In the genomic region with DNA sequence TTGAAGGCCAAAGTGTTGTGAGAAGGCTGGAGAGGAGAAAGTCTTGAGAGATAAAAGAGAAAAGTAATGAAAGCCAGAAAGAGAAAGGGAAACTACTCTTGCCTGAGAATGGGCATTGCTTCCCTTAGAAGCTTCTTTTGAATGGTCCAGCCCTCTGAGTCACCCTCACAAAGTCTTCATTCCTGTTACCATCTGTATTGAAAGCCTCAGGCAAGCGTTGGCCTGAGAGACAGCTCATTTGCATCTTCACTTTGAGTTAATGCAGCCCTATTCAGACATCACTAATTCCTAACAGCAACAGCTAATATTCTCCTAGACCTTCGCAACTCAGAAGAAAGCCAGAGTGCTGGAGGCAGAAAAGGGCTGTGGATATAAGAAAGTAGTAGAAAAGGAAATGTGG, we compare ENCODE assay signal across 35 mouse cellular contexts.
DNase-seq lines count a peak whose midpoint lies in the region; ATAC-seq and TF ChIP-seq lines count a peak whose summit lies in the region.
"Had no signal": no experiment of that assay in that cellular context is flagged by ENCODE, and none has a peak within 500 bp of the region (broad histone marks: within the 10 kb centered on the region; RNA-seq: fewer than 3 reads in every experiment).

No protein-coding gene starts in this region.

- no peaks in the 10 kb centered on the region for H3K4me1 ChIP-seq in hindbrain, embryonic 11.5 days (replicated peaks; ENCODE audit: control insufficient read depth, insufficient read depth, low read length)
- H3K4me1 ChIP-seq in hindbrain, embryonic 12.5 days, result no peaks in the 10 kb centered on the region; the same call in 1 of the 2 replicates
- H3K4me1 ChIP-seq in forebrain, embryonic 14.5 days (ENCODE audit: control insufficient read depth, insufficient read depth, low read length), result no peaks in the 10 kb centered on the region
- no peaks in the 10 kb centered on the region for H3K4me1 ChIP-seq in kidney, embryonic 16.5 days (ENCODE audit: insufficient read depth, low read length)
- H3K4me1 ChIP-seq: embryonic facial prominence, embryonic 15.5 days; heart, embryonic 12.5 days; hindbrain, embryonic 15.5 days; limb, embryonic 13.5 days; megakaryocyte, embryonic 14.5 days; neural tube, embryonic 15.5 days had no signal

- WGBS in hindbrain, embryonic 11.5 days, result 31% methylated on average over 2 of the region's 2 CpGs
- WGBS in hindbrain, embryonic 12.5 days, result 33% methylated on average over 2 of the region's 2 CpGs
- WGBS in forebrain, embryonic 14.5 days, result 29% methylated on average over 2 of the region's 2 CpGs
- 67% methylated on average over 2 of the region's 2 CpGs for WGBS in kidney, embryonic 16.5 days

- no peak overlapping the region for H3K4me3 ChIP-seq in hindbrain, embryonic 11.5 days (ENCODE audit: low read depth, low read length)
- no peak overlapping the region for H3K4me3 ChIP-seq in hindbrain, embryonic 12.5 days
- no peak overlapping the region for H3K4me3 ChIP-seq in forebrain, embryonic 14.5 days (ENCODE audit: low read depth, low read length)
- H3K4me3 ChIP-seq in kidney, embryonic 16.5 days (ENCODE audit: low read length), result no peak overlapping the region
- H3K4me3 ChIP-seq: embryonic facial prominence, embryonic 10.5 days; embryonic facial prominence, embryonic 15.5 days; gastrocnemius, adult 2 months; heart, adult 2 months; heart, embryonic 12.5 days; hindbrain, embryonic 15.5 days; layer of hippocampus, adult 2 months; left cerebral cortex, adult 2 months; limb, embryonic 13.5 days; megakaryocyte, embryonic 14.5 days; neural tube, embryonic 15.5 days had no signal

- H3K9me3 ChIP-seq in hindbrain, embryonic 11.5 days (ENCODE audit: control insufficient read depth, low read length), result no peaks in the 10 kb centered on the region
- no peaks in the 10 kb centered on the region for H3K9me3 ChIP-seq in hindbrain, embryonic 12.5 days (replicated peaks)
- no peaks in the 10 kb centered on the region for H3K9me3 ChIP-seq in forebrain, embryonic 14.5 days (replicated peaks; ENCODE audit: control insufficient read depth, low read length)
- H3K9me3 ChIP-seq in kidney, embryonic 16.5 days (ENCODE audit: low read length), result no peaks in the 10 kb centered on the region
- H3K9me3 ChIP-seq: embryonic facial prominence, embryonic 10.5 days; embryonic facial prominence, embryonic 15.5 days; heart, embryonic 12.5 days; hindbrain, embryonic 15.5 days; limb, embryonic 13.5 days; megakaryocyte, embryonic 14.5 days; neural tube, embryonic 15.5 days had no signal

- H3K4me2 ChIP-seq in hindbrain, embryonic 11.5 days (replicated peaks; ENCODE audit: low read depth, low read length), result no peak overlapping the region
- H3K4me2 ChIP-seq in hindbrain, embryonic 12.5 days (replicated peaks), result no peak overlapping the region
- no peak overlapping the region for H3K4me2 ChIP-seq in forebrain, embryonic 14.5 days (ENCODE audit: low read length)
- no peak overlapping the region for H3K4me2 ChIP-seq in kidney, embryonic 16.5 days (replicated peaks; ENCODE audit: low read depth, low read length)
- H3K4me2 ChIP-seq: embryonic facial prominence, embryonic 15.5 days; heart, embryonic 12.5 days; hindbrain, embryonic 15.5 days; limb, embryonic 13.5 days; liver, embryonic 11.5 days; neural tube, embryonic 15.5 days had no signal

- TF ChIP-seq CTCF in brain, embryonic 14.5 days (IDR thresholded peaks at IDR 0.05; ENCODE audit: borderline replicate concordance, extremely low read depth, insufficient read depth, insufficient read length), result no peak

- peak; percentile 50; the same call in 1 of the 2 replicates for ATAC-seq in hindbrain, embryonic 11.5 days (ENCODE audit: low FRiP score)
- no peak for ATAC-seq in hindbrain, embryonic 12.5 days (ENCODE audit: low FRiP score)
- peak; percentile 37 for ATAC-seq in forebrain, embryonic 14.5 days
- ATAC-seq in kidney, embryonic 16.5 days (ENCODE audit: low FRiP score, low TSS enrichment), result no peak
- ATAC-seq: activated CD4-positive, CD25-positive, alpha-beta regulatory T cell, adult 4 months; CD4-positive, CD25-positive, alpha-beta regulatory T cell, adult 4 months; inflammation-experienced regulatory T-cells, adult 6 months; lung, postnatal 0 days had no signal

- H3K27ac ChIP-seq in hindbrain, embryonic 11.5 days (ENCODE audit: low read depth, low read length), result no peak overlapping the region
- H3K27ac ChIP-seq in hindbrain, embryonic 12.5 days, result no peak overlapping the region
- H3K27ac ChIP-seq in forebrain, embryonic 14.5 days (ENCODE audit: low read depth, low read length), result no peak overlapping the region
- no peak overlapping the region for H3K27ac ChIP-seq in kidney, embryonic 16.5 days (ENCODE audit: low read length)
- H3K27ac ChIP-seq: embryonic facial prominence, embryonic 10.5 days; embryonic facial prominence, embryonic 15.5 days; gastrocnemius, adult 2 months; heart, adult 2 months; hindbrain, embryonic 15.5 days; layer of hippocampus, adult 2 months; left cerebral cortex, adult 2 months; limb, embryonic 13.5 days; neural tube, embryonic 15.5 days had no signal

- H3K27me3 ChIP-seq in hindbrain, embryonic 11.5 days (ENCODE audit: control insufficient read depth, insufficient read depth, low read length), result no peaks in the 10 kb centered on the region
- no peaks in the 10 kb centered on the region for H3K27me3 ChIP-seq in hindbrain, embryonic 12.5 days
- no peaks in the 10 kb centered on the region for H3K27me3 ChIP-seq in forebrain, embryonic 14.5 days (replicated peaks; ENCODE audit: control insufficient read depth, insufficient read depth, low read length)
- no peaks in the 10 kb centered on the region for H3K27me3 ChIP-seq in kidney, embryonic 16.5 days (ENCODE audit: insufficient read depth, low read length)
- H3K27me3 ChIP-seq: embryonic facial prominence, embryonic 15.5 days; heart, embryonic 12.5 days; hindbrain, embryonic 15.5 days; limb, embryonic 13.5 days; megakaryocyte, embryonic 14.5 days; neural tube, embryonic 15.5 days had no signal

- H3K36me3 ChIP-seq in hindbrain, embryonic 11.5 days (ENCODE audit: control insufficient read depth, insufficient read depth, low read length), result no peaks in the 10 kb centered on the region
- no peaks in the 10 kb centered on the region for H3K36me3 ChIP-seq in hindbrain, embryonic 12.5 days
- H3K36me3 ChIP-seq in forebrain, embryonic 14.5 days (ENCODE audit: control insufficient read depth, insufficient read depth, low read length), result no peaks in the 10 kb centered on the region
- no peaks in the 10 kb centered on the region for H3K36me3 ChIP-seq in kidney, embryonic 16.5 days (ENCODE audit: insufficient read depth, low read length)
- H3K36me3 ChIP-seq: embryonic facial prominence, embryonic 10.5 days; embryonic facial prominence, embryonic 15.5 days; heart, embryonic 12.5 days; hindbrain, embryonic 15.5 days; limb, embryonic 13.5 days; neural tube, embryonic 15.5 days had no signal

- TF ChIP-seq POLR2A in brain, embryonic 14.5 days (IDR thresholded peaks at IDR 0.05; ENCODE audit: borderline replicate concordance, extremely low read depth, insufficient read depth, insufficient read length, poor library complexity, severe bottlenecking), result no peak

- H3K9ac ChIP-seq in hindbrain, embryonic 11.5 days (ENCODE audit: low read depth, low read length), result no peak overlapping the region
- H3K9ac ChIP-seq in hindbrain, embryonic 12.5 days, result no peak overlapping the region
- H3K9ac ChIP-seq in forebrain, embryonic 14.5 days (ENCODE audit: low read length), result no peak overlapping the region
- H3K9ac ChIP-seq in kidney, embryonic 16.5 days (replicated peaks; ENCODE audit: low read length), result no peak overlapping the region
- H3K9ac ChIP-seq: embryonic facial prominence, embryonic 15.5 days; heart, embryonic 12.5 days; hindbrain, embryonic 15.5 days; limb, embryonic 13.5 days; neural tube, embryonic 15.5 days had no signal

- peak; percentile 3 for DNase-seq in hindbrain, embryonic 11.5 days (ENCODE audit: low spot score)
- DNase-seq in Muller cell, postnatal 12 days (ENCODE audit: inconsistent ontology term), result peak; percentile 66
- peak; percentile 33 for DNase-seq in brain, embryonic 14.5 days (ENCODE audit: low read depth)
- no peak for DNase-seq in forebrain, embryonic 14.5 days (ENCODE audit: low spot score)
- DNase-seq in frontal cortex, postnatal 25 days (ENCODE audit: low spot score in 2 of 2), result no peak
- DNase-seq: adrenal gland, adult 2 months; adrenal gland, postnatal 36 days; cerebellum, adult 9-10 months; cerebellum, postnatal 36 days; gastrocnemius, adult 2 months; heart, adult 2 months; heart, postnatal 4 days; kidney, adult 11 months; kidney, postnatal 36 days; lung, adult 18-20 months; lung, postnatal 4 days; retina, postnatal 1 day; right cerebral cortex, postnatal 14 days; thymus, postnatal 4 days had no signal

Comparison
In these comparisons a context has a peak if more than half of its experiments do, and no peak if none do; other contexts are left out.
1. ATAC-seq: peak in hindbrain, embryonic 11.5 days (single experiment) and forebrain, embryonic 14.5 days (single experiment); none in hindbrain, embryonic 12.5 days (single experiment) and kidney, embryonic 16.5 days (single experiment).
2. DNase-seq: peak in hindbrain, embryonic 11.5 days (single experiment), Muller cell, postnatal 12 days (single experiment) and brain, embryonic 14.5 days (single experiment); none in forebrain, embryonic 14.5 days (single experiment) and frontal cortex, postnatal 25 days (0 of 2).